Mouse (Mus musculus): ENCODE measurements around the gene Mapk8ip3. TPM values are rescaled to one million over a fixed set of nuclear protein-coding genes. Genes with fewer than 3 reads are reported as not detected.
A peak's percentile ranks its signal among the peaks of the same experiment; 100 is the strongest.

Gene Mapk8ip3
- polyA plus RNA-seq, 1 experiment from 2014 or later, result 57.5 TPM

DNA sequence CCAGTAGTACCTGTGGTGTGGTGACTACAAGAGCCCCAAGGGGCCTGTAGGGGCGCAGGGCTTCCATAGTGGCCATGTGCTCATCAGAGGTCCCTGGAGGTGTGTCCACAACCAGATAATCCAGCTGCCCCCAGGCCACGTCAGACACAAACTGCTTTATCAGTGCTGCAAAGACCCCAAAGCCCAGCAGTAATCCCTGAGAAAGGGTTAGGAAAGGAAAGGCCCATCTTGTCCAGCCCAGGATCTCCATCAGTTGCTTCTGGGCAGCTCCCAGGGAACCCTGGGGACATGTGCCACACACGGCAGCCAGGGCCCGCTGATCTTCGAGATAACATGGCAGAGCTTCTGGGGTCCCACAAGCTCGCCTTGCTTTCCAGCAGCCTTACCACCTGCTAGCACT, 52.4 kb downstream of the Mapk8ip3 start:
- Histone ChIP-seq H3K36me3 (ENCODE audit: control insufficient read depth, insufficient read depth, low read length) (peaks cover 6% of the 10 kb centered on the region; the same call in 1 of the 2 replicates), H3K4me2 (ENCODE audit: low read depth) (no peak overlapping the region), H3K9me3 (ENCODE audit: control insufficient read depth, low read length) (no peaks in the 10 kb centered on the region), H3K4me1 (ENCODE audit: control insufficient read depth, insufficient read depth, low read length) (peaks cover 14% of the 10 kb centered on the region), H3K27me3 (ENCODE audit: control insufficient read depth, insufficient read depth, low read length) (no peaks in the 10 kb centered on the region), H3K9ac (ENCODE audit: low read length) (no peak overlapping the region), H3K27ac (ENCODE audit: low read depth, low read length) (no peak overlapping the region), H3K4me3 (ENCODE audit: low read depth, low read length) (no peak overlapping the region)
- no peak for DNase-seq (ENCODE audit: low spot score)
- 90% methylated on average over 6 of the region's 6 CpGs for WGBS
- ATAC-seq (ENCODE audit: insufficient read depth, low FRiP score, low TSS enrichment), result no peak

DNA sequence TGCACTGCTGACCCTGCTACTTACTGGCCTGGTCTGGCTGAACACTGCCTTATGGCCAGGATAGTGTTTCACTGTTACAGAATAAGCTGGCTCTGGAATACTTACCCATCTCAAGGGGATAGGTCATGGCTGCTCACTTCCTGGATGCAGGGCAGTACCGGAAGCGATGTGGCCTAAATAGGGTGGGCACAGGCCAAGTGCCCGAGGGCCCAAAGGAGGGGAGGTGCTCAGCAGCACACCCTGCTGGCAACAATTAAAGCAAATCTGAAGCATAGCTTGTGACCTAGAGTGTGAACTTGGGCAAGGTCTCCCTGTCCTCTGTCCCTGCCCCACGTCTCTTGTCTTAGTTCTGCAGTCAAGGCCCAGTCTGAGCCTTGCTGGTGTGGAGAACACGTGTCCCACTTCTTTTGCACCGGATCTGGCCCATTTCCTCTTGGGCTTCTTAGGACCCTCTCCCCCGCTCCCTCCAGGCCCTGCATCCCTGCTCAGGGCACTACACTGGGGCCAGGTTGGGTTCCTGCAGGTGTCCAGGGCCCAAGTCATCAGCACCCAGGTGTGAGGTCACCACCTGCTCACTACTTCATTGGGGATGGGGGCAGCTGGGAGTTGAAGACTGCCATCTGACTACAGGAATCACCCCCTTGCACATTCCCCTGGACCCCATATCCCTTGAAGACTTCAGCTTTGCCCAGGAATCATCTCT, 54.9 kb downstream of the Mapk8ip3 start:
- no peak overlapping the region for H3K4me3 ChIP-seq (ENCODE audit: low read depth, low read length)
- no peak overlapping the region for H3K4me2 ChIP-seq (ENCODE audit: low read depth)
- H3K4me1 ChIP-seq (ENCODE audit: control insufficient read depth, insufficient read depth, low read length), result peaks cover 6% of the 10 kb centered on the region
- H3K36me3 ChIP-seq (ENCODE audit: control insufficient read depth, insufficient read depth, low read length), result peaks cover 6% of the 10 kb centered on the region; the same call in 1 of the 2 replicates
- DNase-seq (ENCODE audit: low spot score) (peak; percentile 57), ATAC-seq (ENCODE audit: insufficient read depth, low FRiP score, low TSS enrichment) (no peak)
- H3K27me3 ChIP-seq (ENCODE audit: control insufficient read depth, insufficient read depth, low read length), result no peaks in the 10 kb centered on the region
- H3K27ac ChIP-seq (ENCODE audit: low read depth, low read length), result no peak overlapping the region
- 46% methylated on average over 7 of the region's 7 CpGs for WGBS
- no peaks in the 10 kb centered on the region for H3K9me3 ChIP-seq (ENCODE audit: control insufficient read depth, low read length)
- H3K9ac ChIP-seq (ENCODE audit: low read length), result no peak overlapping the region

DNA sequence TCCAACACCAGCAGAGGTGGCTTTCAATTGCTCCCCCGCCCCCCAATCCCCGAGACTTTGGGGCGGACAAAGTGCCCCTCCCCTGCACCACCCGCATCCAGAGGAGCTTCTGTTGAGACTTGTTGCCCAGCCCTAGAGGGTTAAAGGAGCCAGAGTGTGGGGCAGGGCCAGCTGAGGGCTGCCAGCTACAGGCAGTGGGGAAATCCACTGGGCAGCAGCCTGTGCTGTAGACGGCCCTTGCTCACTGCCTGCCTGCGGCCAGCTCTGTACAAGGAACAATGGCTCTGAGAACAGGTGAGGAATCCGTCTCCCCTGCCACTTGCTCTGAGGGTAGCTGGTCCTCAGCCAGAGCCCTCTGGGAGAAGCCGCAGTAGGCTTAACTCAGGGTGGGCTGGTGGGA, 58.2 kb downstream of the Mapk8ip3 start:
- Histone ChIP-seq H3K4me3 (ENCODE audit: low read depth, low read length) (no peak overlapping the region), H3K4me1 (ENCODE audit: control insufficient read depth, insufficient read depth, low read length) (no peaks in the 10 kb centered on the region), H3K9ac (ENCODE audit: low read length) (no peak overlapping the region), H3K4me2 (ENCODE audit: low read depth) (no peak overlapping the region), H3K36me3 (ENCODE audit: control insufficient read depth, insufficient read depth, low read length) (peaks cover 6% of the 10 kb centered on the region; the same call in 1 of the 2 replicates), H3K9me3 (ENCODE audit: control insufficient read depth, low read length) (no peaks in the 10 kb centered on the region), H3K27me3 (ENCODE audit: control insufficient read depth, insufficient read depth, low read length) (no peaks in the 10 kb centered on the region), H3K27ac (ENCODE audit: low read depth, low read length) (no peak overlapping the region)
- 71% methylated on average over 8 of the region's 8 CpGs for WGBS
- DNase-seq (ENCODE audit: low spot score) (no peak), ATAC-seq (ENCODE audit: insufficient read depth, low FRiP score, low TSS enrichment) (no peak)

DNA sequence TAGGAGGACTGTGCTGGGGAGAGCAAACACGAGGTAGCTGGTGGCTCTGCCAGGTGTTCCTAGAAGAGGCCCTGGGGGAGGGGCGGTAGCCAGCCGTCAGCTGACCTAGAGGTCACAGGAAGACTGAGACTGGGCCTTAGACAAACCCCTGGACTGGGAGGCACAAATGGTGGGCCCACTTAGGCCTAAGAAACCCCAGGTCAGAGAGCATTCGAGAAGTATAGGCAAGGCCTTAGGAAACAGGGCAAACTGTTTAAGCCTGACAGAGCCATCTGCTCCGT, 58.7 kb downstream of the Mapk8ip3 start:
- Histone ChIP-seq H3K4me3 (ENCODE audit: low read depth, low read length) (no peak overlapping the region), H3K9ac (ENCODE audit: low read length) (no peak overlapping the region), H3K27ac (ENCODE audit: low read depth, low read length) (no peak overlapping the region), H3K4me2 (ENCODE audit: low read depth) (no peak overlapping the region), H3K36me3 (ENCODE audit: control insufficient read depth, insufficient read depth, low read length) (peaks cover 2% of the 10 kb centered on the region; the same call in 1 of the 2 replicates), H3K4me1 (ENCODE audit: control insufficient read depth, insufficient read depth, low read length) (no peaks in the 10 kb centered on the region), H3K9me3 (ENCODE audit: control insufficient read depth, low read length) (no peaks in the 10 kb centered on the region), H3K27me3 (ENCODE audit: control insufficient read depth, insufficient read depth, low read length) (no peaks in the 10 kb centered on the region)
- no peak for ATAC-seq (ENCODE audit: insufficient read depth, low FRiP score, low TSS enrichment)
- WGBS, result 45% methylated on average over 5 of the region's 5 CpGs
- DNase-seq (ENCODE audit: low spot score), result no peak

DNA sequence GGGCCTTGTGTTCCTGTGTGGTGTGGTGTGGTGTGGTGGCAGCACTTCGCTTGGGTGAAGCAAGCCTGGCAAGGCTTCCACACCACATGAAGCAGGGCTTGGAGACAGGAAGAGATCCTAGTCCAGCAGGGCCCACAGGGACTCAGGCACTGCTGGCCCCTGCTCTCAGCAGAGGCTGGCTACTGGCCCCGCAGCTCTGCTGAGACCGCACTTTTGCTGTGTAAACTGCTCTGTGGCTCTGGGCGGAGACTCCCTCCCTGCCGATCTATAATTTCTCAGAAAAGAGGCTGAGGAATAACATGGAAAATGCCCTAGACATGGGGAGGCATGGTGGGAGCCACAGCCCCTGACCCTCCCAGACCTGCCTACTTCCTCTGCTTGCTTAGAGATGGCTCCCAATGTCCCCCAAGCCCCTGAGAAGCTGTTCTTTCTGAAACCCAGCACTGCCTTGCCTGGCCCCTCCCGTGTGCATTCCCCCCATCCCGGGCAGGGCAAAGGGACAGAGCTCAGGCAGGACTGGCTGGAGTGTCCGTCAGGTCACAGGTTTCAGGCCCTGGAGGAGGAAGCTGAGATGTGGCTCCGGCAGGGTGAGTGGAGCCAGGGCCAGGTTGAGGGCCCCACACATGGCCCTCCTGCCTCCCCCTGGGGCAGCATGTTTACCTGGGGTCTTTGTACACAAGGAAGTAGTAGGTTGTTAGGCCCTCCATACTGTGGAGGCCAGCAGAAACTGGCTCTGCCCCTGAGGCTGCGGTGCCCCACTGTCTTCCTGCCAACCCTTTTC, 59.3 kb downstream of the Mapk8ip3 start:
- WGBS, result 62% methylated on average over 10 of the region's 10 CpGs
- H3K4me2 ChIP-seq (ENCODE audit: low read depth), result no peak overlapping the region
- H3K4me1 ChIP-seq (ENCODE audit: control insufficient read depth, insufficient read depth, low read length), result no peaks in the 10 kb centered on the region
- no peak for ATAC-seq (ENCODE audit: insufficient read depth, low FRiP score, low TSS enrichment)
- peak overlapping the region; percentile 18; the same call in 1 of the 2 replicates for H3K9ac ChIP-seq (ENCODE audit: low read length)
- no peak for DNase-seq (ENCODE audit: low spot score)
- H3K36me3 ChIP-seq (ENCODE audit: control insufficient read depth, insufficient read depth, low read length), result no peaks in the 10 kb centered on the region
- H3K27me3 ChIP-seq (ENCODE audit: control insufficient read depth, insufficient read depth, low read length), result no peaks in the 10 kb centered on the region
- H3K4me3 ChIP-seq (ENCODE audit: low read depth, low read length), result no peak overlapping the region
- no peaks in the 10 kb centered on the region for H3K9me3 ChIP-seq (ENCODE audit: control insufficient read depth, low read length)
- H3K27ac ChIP-seq (ENCODE audit: low read depth, low read length), result no peak overlapping the region

DNA sequence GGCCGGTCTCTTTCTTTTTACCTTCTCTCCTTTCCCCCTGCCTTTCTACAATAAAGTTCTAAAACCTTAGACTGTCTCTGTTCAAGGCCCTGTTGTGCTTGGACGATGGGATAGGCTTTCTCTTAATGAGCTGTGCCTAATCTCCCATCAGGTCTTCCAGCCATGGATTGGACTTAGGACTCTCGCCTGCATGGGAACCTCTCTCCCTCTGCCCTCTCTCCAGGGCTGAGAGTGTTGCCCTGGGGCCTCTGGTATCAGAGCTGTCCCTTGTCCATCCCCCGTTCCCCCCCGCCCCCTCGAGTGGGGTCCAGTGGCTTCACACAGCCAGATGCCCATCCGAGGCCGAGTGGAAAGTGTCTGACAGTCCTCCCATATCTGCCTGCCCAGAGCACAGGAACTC, 61.8 kb downstream of the Mapk8ip3 start:
- DNase-seq (ENCODE audit: low spot score) (no peak), ATAC-seq (ENCODE audit: insufficient read depth, low FRiP score, low TSS enrichment) (no peak)
- Histone ChIP-seq H3K9ac (ENCODE audit: low read length) (no peak overlapping the region), H3K36me3 (ENCODE audit: control insufficient read depth, insufficient read depth, low read length) (no peaks in the 10 kb centered on the region), H3K4me1 (ENCODE audit: control insufficient read depth, insufficient read depth, low read length) (no peaks in the 10 kb centered on the region), H3K27me3 (ENCODE audit: control insufficient read depth, insufficient read depth, low read length) (no peaks in the 10 kb centered on the region), H3K9me3 (ENCODE audit: control insufficient read depth, low read length) (no peaks in the 10 kb centered on the region), H3K27ac (ENCODE audit: low read depth, low read length) (no peak overlapping the region), H3K4me3 (ENCODE audit: low read depth, low read length) (no peak overlapping the region), H3K4me2 (ENCODE audit: low read depth) (no peak overlapping the region)
- WGBS, result 89% methylated on average over 8 of the region's 8 CpGs

DNA sequence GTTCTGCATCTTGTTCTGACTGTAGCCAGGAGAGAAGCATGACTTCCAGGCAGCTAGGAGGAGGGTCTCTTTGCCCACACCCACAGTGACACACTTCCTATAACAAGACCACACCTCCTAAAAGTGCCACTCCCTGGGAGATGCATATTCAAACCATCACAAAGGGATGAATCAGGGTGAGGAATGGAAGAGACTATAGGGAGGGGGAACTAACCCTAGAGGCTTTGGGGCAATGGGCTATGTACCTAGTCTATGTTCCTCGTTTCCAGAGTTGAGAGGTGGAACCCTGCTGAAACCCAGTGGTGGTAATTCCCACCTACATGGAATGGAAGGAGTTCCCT, 62.4 kb downstream of the Mapk8ip3 start:
- no peak for ATAC-seq (ENCODE audit: insufficient read depth, low FRiP score, low TSS enrichment)

DNA sequence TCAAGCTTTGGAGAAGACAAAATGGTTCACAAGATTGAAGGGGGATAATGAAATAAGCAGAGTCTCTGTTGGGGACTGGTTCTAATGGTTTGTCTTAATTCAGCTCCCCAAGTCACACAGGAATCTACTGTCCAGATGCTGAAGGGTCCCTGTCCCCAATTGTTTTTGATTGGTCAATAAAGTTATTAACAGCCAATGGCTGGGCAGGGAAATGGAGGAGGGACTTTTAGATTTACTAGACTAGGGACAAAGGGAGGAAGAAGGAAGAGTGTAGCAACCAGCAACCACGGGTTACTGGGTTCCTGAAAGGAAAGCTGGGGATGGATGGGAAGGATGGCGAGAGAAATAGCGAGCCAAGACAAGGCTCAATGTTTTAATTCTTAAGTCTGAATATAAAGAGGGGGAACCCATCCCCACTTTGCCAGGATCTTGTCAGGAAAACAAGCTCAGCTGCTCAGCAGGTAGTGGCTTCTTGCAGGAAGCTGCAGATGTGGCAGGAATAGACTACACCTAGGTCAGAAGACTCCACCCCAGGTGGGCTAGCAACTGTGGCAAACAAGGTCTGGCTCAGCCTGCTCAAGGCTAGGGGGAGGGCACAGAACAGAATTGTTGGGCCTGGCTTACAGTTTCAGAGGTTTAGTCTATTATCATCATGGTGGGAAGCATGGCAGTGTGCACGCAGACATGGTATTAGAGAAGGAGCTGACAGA, 62.9 kb downstream of the Mapk8ip3 start:
- Histone ChIP-seq H3K9me3 (ENCODE audit: control insufficient read depth, low read length) (no peaks in the 10 kb centered on the region), H3K27me3 (ENCODE audit: control insufficient read depth, insufficient read depth, low read length) (no peaks in the 10 kb centered on the region), H3K36me3 (ENCODE audit: control insufficient read depth, insufficient read depth, low read length) (no peaks in the 10 kb centered on the region), H3K4me1 (ENCODE audit: control insufficient read depth, insufficient read depth, low read length) (no peaks in the 10 kb centered on the region), H3K4me2 (ENCODE audit: low read depth) (no peak overlapping the region), H3K9ac (ENCODE audit: low read length) (no peak overlapping the region), H3K4me3 (ENCODE audit: low read depth, low read length) (no peak overlapping the region), H3K27ac (ENCODE audit: low read depth, low read length) (no peak overlapping the region)
- DNase-seq (ENCODE audit: low spot score) (no peak), ATAC-seq (ENCODE audit: insufficient read depth, low FRiP score, low TSS enrichment) (no peak)
- 40% methylated on average over 4 of the region's 4 CpGs for WGBS

More for the DNA sequence above, 62.4 kb downstream of the Mapk8ip3 start:
- Histone ChIP-seq H3K36me3 (ENCODE audit: control insufficient read depth, insufficient read depth, low read length) (no peaks in the 10 kb centered on the region), H3K4me1 (ENCODE audit: control insufficient read depth, insufficient read depth, low read length) (no peaks in the 10 kb centered on the region), H3K4me2 (ENCODE audit: low read depth) (no peak overlapping the region), H3K9ac (ENCODE audit: low read length) (no peak overlapping the region), H3K27ac (ENCODE audit: low read depth, low read length) (no peak overlapping the region), H3K9me3 (ENCODE audit: control insufficient read depth, low read length) (no peaks in the 10 kb centered on the region), H3K4me3 (ENCODE audit: low read depth, low read length) (no peak overlapping the region), H3K27me3 (ENCODE audit: control insufficient read depth, insufficient read depth, low read length) (no peaks in the 10 kb centered on the region)
- no peak for DNase-seq (ENCODE audit: low spot score)
- 68% methylated on average over 1 of the region's 1 CpGs for WGBS

All from neural tube, embryonic 11.5 days (tissue).